Mouse (Mus musculus) c-Kit-positive CD71-negative TER-119-negative erythroid progenitor cells, embryonic 14.5 days (primary cell): ENCODE measurements around the gene Frat2.

Experiments used
- DNase-seq: peaks from one replicate; pipeline ENCODE4 v3.0.0-alpha.2; 2013; ENCODE audit warnings: low read depth

The Frat2 gene

DNA sequence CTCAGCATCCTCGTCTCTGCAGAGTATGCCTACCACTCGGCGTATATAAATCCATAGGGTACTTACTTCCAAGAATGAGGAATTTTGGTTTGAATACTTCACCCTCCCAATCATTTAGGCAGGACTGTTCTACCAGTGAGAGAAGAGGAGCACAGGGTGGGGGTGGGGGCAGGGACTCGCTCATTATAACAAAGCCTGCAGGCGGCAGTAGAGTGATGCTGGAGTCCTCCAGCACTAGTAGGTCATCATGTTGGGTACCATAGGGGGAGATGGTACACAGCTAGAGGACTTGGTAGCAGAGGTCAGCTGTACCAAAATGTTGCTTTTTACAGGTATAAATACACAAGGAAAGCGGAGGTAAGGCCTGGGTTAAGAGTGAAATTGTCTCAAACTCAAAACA lies 3.6 kb downstream of the Frat2 start:
- no peak for DNase-seq

- no peak for DNase-seq
Observed at GRCm38 (mm10) chr19:41842706-41843105, 5.2 kb downstream of the Frat2 start.

DNA sequence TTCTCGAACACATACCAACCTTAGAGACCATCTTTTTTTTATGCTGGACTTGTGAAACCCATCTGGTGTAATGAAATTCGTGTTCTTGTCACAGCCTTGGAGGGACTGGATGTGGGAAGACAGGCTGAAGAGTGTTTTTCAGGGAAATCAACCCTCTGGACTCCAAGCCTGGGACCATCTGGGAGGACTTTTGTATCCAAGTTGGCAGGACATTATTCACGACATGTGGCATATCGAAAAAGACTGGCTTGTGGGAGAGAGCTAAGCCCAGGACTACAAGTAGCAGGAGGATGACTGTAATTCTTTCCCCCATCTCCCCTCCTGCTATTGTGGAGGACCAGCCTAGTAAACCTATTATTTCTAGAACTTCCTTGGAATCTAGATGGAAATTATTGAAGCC lies 5.7 kb downstream of the Frat2 start:
- no peak for DNase-seq

DNA sequence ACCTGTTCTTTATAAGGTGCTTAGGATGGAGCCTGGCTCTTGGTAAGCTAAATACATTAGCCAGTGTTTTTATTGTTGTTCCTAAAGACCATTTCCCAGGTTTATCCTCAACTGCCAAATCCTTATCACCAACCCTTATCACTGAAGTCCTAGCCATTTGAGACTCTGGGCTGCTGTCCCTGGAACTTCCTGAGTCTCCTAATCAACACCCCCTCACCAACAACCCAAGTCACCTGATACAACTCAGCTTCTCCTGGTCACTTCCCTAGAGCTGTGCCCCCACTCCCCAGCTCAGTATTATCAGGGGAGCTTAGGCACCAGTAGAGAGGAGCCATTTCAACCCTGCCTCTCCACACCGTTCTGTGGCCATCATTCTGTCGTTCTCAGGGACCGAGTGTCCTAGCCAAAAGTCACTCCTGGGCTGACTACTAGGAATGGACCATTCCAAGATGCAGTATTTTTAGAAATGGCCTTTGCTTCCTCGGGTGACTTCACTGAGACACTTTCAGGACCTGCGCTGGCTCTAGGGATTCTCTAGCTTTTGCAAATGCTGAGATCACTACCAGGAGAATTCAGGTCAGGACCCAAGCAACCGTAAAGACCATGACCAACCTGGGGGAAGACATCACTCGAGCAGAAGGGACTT lies 6.7 kb downstream of the Frat2 start:
- no peak for DNase-seq

- DNase-seq: no peak
Observed at GRCm38 (mm10) chr19:41839685-41840084, 8.2 kb downstream of the Frat2 start.

- DNase-seq: no peak
Observed at GRCm38 (mm10) chr19:41838808-41839207, 9.1 kb downstream of the Frat2 start.

DNA sequence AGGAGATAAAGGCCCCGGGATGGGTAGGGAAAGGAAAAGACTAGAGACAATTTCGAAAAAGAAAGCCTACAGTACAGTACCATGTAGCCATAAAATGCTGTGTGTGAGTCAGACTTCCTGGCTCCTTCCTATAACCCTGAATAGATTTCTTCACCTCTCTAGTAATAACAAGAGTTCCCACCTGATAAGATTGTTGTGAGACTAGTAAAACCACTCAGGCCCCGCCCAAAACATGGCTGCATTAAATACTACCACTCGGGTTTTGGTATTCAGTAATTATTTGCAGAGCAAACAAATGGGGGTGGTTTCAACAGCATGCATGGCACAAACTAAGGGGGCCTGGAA lies 10.0 kb downstream of the Frat2 start:
- no peak for DNase-seq

DNA sequence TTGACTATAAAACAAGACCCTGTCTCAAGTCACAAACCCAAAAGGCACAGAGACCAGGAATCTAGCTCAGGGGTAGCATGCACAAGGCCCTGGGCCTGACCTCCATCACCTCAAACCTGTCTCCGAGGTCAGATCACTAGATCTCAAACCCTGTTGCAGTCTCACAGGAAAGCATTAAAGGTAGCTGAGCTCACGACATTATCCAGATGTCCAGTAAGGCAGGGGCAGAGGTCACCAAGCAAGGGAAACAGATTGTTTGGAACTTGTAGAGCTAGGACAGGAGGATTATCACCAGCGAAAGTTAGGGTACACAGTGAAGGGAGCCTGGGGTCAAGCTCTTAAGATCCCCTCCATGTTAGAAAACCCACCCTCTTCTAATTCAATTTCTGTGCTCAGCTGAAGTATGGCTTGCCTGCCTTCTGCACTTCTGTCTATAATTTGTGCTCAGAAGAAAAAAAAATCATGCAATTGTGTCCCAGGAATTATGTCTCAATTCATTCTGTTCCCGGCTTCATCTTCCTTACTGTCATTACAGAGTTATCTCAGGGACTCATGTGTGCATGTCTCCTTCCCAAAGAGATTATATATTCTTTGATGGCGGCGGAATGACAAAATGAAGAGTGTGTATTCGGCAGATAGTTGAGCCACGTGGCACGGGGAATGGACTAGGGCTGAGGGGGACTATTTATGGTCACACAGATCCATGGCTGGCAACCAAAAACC lies 10.6 kb downstream of the Frat2 start:
- DNase-seq: no peak

DNA sequence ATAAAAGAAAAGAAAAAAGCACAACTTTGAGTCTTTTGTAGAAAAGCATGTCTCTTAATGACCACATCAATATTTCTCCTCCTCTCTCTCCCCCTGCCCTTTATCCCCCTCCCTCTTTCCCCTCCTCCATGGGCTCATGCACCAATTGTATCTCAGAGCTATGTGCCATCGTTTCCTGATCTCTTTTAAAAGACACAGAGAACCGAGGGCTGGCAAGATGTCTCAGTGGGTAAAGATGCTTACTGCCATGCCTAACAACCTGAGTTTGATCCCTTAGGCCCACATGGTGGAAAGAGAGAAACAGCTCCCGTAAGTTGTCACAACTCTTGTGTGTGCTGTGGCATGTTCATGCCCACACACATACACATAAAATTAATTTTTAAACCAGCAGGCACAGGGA lies 11.2 kb downstream of the Frat2 start:
- DNase-seq: no peak

DNA sequence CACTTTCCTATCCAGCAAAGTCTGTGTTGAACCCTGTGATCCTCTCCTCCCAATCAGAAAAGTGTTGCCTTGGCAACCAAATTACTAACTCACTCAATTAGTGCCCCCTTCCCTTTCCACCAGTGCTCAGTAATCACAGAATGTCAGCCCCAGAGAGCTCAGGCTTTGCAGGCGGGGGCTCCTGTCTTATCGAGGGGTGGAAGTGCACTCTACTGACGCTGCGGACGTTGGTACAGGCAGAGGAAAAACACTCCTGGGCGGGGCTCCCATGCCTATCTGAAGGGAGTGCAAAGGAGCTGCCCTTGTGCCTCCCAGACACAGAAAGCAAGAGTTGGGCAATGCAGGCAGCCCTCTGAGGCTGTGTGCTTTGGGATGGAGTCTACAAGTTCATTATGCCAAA lies 12.1 kb downstream of the Frat2 start:
- DNase-seq: no peak

DNA sequence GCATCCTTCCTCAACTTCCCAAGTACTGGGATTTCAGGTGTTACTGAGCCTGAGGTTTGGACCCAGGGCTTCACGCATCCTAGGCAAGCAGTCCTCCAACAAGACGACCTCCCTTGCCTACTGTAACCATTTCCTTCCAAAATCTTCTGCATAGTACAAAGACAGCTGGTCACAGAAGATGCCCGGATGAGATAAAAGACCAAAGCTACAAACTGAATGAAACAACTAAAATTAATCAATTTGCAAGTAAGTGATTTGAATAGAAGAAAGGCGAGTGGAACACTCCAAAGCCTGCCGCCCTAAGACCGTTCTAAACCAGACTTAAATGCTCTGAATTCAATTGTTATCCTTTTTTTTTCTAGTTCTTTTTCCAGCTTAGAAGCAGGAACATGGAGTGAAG lies 12.5 kb downstream of the Frat2 start:
- DNase-seq: no peak

DNA sequence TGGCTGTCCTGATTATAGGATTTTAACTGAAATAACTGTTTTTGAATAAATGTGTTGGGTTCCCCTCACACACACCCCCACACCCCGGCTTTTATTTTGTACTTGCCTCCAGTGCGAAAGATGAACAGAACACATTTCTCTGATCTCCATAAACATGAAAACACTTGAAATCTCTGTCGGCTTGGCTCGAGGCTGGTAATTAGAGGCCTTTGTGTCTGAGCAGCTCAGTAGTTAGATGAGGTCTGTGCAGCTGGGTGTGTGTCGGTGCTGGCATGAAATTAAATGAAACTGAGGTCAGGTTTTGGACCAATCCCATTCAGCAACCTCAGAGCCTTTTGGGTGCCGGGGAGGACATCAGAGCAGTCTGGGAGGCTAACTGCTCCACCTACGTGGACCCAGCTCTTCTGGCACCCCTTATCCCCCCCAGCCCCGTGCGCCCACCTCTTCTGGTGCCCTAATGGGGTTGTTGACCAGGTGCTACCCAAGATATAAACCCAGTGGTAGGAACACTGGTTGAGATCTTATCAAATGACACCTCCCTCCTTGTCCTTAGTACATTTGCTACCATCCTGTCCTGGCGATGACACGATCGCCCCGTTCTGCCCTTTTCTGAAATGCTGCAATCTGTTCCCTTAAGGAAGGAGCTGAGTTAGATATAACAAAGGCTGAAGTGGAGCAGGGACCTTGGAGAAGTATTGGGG lies 15.3 kb downstream of the Frat2 start:
- no peak for DNase-seq

- DNase-seq: no peak
Observed at GRCm38 (mm10) chr19:41831718-41832391, 16.1 kb downstream of the Frat2 start.

- DNase-seq: no peak
Observed at GRCm38 (mm10) chr19:41831101-41831570, 16.8 kb downstream of the Frat2 start.

DNA sequence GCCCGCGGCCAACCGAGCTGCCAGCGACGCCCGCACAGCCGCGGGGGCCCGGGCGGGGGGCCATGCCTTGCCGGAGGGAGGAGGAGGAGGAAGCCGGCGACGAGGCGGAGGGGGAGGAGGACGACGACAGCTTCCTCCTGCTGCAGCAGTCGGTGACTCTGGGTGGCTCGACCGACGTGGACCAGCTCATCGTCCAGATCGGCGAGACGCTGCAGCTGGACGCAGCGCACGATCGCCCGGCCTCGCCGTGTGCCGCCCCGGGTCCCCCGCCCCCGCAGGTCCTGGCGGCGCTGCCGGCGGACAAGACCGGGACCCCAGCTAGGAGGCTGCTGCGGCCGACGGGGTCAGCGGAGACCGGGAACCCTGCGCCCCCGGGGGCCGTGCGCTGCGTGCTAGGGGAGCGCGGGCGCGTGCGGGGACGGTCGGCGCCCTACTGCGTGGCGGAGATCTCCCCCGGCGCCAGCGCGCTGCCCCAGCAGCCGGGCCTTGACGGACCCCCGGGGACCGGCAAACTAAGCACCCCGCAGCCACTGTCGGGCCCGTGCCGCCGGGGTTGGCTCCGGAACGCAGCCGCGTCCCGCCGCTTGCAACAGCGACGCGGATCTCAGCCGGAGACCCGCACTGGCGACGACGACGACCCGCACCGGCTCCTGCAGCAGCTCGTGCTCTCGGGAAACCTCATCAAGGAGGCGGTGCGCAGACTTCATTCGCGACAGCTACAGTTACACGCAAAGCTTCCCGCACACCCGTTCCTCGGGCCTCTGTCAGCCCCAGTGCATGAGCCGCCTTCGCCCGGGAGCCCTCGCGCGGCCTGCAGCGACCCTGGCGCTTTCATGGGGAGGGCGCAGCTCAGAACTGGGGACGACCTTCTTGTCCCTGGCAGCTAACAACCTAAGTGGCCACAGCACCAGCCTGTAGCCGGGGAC lies 17.6 kb downstream of the Frat2 start:
- DNase-seq: no peak

- DNase-seq: peak; percentile 67
Observed at GRCm38 (mm10) chr19:41829381-41830105, 18.4 kb downstream of the Frat2 start, which contains the start of gene Frat1. TSS of gene Frat1 (plus strand) at chr19:41829970.

DNA sequence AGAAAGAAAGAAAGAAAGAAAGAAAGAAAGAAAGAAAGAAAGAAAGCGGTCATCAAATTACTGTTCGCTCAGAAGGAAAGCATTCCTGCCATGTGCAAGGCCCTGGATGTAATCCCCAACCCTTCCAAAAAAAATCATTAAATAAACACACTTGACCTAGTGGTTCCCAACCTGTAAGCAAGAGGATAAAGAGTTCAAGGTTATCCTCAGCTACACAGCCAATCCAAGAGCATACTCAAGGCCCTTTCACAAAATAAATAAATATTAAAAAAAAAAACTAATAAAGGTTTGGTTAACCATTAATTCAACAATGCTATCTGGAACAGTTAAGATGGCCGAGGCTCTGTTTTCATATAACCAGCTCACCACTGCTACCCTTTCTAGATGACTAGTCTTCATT lies 19.0 kb downstream of the Frat2 start:
- no peak for DNase-seq

DNA sequence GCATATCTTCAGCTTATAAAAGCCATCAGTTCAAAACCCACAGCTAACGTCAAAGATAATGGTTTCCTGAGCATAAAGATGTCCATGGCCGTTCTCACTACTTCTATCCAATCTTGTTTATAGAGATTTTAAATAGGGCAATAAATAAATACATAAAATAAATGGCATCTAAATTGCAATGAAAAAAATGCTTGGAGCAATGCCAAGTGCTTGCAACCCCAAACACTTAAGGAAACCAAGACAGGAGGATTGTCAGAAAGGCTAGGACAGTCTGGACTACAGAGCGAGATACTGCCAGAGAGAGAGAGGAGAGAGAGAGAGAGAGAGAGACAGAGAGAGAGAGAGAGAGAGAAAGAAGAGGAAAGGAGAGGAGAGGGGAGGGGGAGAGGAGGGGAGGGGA lies 21.4 kb downstream of the Frat2 start:
- DNase-seq: no peak

DNA sequence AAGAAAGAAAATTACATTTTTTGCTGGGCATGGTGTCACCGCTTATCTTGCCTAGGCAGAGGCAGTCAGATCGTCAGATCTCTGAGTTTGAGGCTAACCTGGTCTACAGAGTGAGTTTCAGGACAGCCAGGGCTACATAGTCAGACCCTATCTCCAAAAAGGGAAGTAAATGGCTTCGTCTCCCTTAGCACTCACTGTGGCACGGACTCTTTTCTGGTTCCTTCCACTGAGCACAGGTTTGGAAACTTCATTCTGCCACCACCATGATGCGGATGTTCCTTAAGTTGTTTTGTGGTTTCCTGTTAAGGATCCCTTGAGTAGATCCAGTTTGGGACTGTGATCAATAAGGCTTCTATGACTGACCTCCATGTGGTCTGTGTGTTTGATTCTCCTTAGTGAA lies 23.0 kb downstream of the Frat2 start:
- DNase-seq: no peak

DNA sequence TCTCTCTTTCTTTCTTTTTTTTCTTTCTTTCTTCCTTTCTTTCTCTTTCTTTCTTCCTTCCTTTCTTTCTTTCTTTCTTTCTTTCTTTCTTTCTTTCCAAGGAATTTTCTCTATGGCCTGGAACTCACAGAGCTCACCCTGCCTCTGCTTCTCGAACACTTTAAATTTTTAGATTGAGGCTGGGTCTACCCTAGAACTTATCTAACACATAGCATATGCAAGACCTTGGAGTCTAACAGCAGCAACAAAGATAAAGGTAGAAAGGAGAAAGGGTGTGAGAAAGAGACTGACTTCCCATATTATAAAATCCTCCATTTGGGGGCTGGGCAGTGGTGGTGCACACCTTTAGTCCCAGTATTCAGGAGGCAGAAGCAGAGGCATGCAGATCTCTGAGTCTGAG lies 25.3 kb downstream of the Frat2 start:
- DNase-seq: no peak

DNA sequence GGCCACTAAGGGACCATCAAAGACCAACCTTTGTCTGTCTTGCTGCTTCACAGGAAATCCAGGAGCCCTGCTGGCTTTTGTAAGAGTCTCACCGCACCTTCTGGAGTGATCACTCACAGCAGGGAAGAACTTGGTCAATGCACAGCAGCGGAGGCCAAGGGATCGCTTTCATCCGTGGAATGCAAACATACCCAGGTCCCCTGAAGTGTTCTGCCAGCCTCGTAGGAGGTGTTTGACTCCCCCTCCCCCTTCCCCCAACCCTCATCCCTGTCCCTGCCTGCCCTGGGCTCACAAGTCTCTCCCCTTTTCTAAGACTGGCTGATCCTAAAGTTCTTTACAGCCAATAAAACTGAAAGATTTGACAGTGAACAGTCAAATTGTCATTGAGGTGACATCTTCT lies 26.5 kb downstream of the Frat2 start:
- DNase-seq: no peak
